Mouse (Mus musculus) CH12.LX (cell line): Measurements from ENCODE around the gene Ndufs2.

Source experiments
- CHD1 ChIP-seq: IDR thresholded peaks from 2 replicates; pipeline ENCODE4 v1.6.1; 2012; ENCODE audit warnings: low read depth, low read length, improper control_type of control experiment, inconsistent platforms
- CTCF ChIP-seq, 2 experiments: IDR thresholded peaks in 1 of 2; conservative IDR thresholded peaks in 1 of 2; 2 replicates each; pipeline ENCODE4 v1.5.1; 2011 to 2012; ENCODE audit warnings: low read depth in 2 of 2, low read length in 2 of 2, improper control_type of control experiment in 1 of 2, inconsistent platforms in 1 of 2, mild to moderate bottlenecking in 1 of 2, moderate library complexity in 1 of 2
- KAT2A ChIP-seq: IDR thresholded peaks from 2 replicates; pipeline ENCODE4 v1.6.1; 2012; ENCODE audit warnings: low read length, improper control_type of control experiment, inconsistent platforms; ENCODE audit not compliant: insufficient replicate concordance
- MAFK ChIP-seq: IDR thresholded peaks from 2 replicates; pipeline ENCODE4 v1.6.1; 2011; ENCODE audit warnings: low read length, improper control_type of control experiment; ENCODE audit not compliant: insufficient replicate concordance
- NRF1 ChIP-seq: IDR thresholded peaks from 2 replicates; pipeline ENCODE4 v1.6.1; 2014; ENCODE audit warnings: low read depth, mild to moderate bottlenecking, inconsistent platforms, low read length, improper control_type of control experiment, moderate library complexity
- TCF12 ChIP-seq: IDR thresholded peaks from 2 replicates; pipeline ENCODE4 v1.6.1; 2014; ENCODE audit warnings: low read depth, mild to moderate bottlenecking, inconsistent platforms, low read length, improper control_type of control experiment
- USF1 ChIP-seq: IDR thresholded peaks from 2 replicates; pipeline ENCODE4 v1.6.1; 2014; ENCODE audit warnings: low read depth, mild to moderate bottlenecking, inconsistent platforms, low read length, improper control_type of control experiment
- ZMIZ1 ChIP-seq: IDR thresholded peaks from 2 replicates; pipeline ENCODE4 v1.6.1; 2012; ENCODE audit warnings: low read depth, mild to moderate bottlenecking, inconsistent platforms, low read length, improper control_type of control experiment

DNA sequence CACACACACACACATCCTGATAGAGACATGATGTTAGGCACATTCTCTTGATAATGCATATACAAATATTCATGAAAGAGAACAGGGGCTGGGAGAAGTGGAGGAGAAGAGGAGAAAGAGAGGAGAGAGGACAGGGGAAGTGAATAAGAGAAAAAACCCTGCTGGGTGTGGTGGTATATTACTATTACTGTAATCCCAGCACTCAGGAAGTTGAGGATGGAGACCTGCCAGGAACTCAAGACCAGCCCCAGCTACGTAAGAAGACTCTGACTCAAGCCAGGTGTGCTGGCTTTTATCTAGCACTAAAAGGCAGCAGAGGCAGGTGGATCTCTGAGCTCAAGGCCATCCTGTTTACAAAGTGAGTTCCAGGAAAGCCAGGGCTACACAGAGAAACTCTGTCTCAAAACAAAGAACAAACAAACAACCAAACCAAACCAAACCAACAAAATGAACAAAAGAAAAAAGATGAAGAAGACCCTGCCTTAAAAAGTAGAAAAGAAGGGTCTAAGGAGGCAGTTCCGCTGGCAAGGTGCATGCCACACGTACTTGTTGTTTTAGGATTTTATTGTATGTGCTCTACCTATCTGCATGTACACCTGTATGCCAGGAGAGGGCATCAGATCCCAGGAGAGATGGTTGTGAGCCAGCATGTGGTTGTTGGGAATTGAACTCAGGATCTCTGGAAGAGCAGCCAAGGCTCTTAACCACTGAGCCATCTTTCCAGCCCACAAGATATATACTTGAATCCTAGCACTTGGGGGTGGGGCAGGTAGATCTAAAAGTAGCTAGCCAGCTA is 12.7 kb upstream of the Ndufs2 start:
- TF ChIP-seq CTCF (conservative IDR thresholded peaks at IDR 0.05 in 1 of 2, IDR thresholded peaks at IDR 0.05 in 1 of 2; ENCODE audit: low read depth in 2 of 2, low read length in 2 of 2) (peak in 1 of 2 experiments; percentile 46; a peak in 2 of 4 replicates), ZMIZ1 (no peak), TCF12 (no peak), MAFK (no peak), CHD1 (no peak), KAT2A (no peak), USF1 (no peak), NRF1 (no peak)
